Mouse (Mus musculus): ENCODE measurements at regions not wholly inside any gene's neighbourhood (a gene's known extent, or its start where the extent isn't known, plus 50 kb on each side); places are given as distances from the start of the nearest gene placed in this dataset.

DNA sequence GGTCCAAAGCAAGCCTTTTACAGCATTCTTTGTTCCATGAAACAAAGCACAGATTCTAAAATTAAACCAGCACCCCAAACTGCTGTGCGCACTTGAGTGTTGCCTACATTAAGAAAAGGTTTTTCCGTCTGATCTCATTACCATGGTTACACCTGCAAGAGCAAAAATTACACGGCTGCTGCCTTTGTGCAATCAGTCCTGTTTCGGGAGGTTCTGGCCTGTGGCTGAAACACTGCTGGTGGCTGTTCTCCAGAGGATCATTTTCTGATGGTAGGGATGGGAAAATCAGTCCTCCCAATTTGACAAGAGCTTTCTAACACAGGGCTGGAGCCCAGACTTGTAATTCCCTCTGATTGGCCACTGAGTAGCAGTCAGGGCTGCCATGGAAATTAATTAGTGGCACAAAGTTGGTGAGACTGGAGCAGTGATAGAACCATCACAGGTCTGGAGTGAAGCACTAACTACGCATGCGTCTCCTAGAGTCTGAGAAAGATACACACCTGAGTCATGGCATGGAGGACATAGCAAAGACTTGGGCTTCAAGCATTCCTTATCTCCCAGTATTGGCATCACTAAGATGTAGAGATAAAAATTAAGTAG is 114.8 kb upstream of the Fam49a start:
- DNase-seq (ENCODE audit: low read depth, low spot score) = no peak

DNA sequence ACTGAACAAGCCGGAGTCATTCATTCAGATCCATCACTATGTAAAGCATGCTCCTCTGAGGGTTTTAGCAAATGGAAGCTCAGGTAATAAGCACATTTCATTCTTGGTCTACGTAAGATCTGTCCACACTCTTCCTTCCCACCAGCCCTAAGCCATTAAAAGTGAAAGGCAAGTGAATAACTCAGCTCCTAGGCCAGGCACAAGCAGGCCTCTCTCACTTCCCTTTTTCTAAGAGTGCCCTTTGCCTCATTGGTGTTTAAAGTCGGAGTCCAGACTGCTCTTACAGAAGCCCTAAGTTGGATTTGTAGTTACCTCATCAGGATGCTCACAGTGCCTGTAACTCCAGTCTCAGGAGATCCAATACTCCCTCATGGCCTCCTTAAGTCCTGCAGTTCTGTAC is 114.1 kb upstream of the Fam49a start:
- DNase-seq (ENCODE audit: low read depth, low spot score) = no peak

DNA sequence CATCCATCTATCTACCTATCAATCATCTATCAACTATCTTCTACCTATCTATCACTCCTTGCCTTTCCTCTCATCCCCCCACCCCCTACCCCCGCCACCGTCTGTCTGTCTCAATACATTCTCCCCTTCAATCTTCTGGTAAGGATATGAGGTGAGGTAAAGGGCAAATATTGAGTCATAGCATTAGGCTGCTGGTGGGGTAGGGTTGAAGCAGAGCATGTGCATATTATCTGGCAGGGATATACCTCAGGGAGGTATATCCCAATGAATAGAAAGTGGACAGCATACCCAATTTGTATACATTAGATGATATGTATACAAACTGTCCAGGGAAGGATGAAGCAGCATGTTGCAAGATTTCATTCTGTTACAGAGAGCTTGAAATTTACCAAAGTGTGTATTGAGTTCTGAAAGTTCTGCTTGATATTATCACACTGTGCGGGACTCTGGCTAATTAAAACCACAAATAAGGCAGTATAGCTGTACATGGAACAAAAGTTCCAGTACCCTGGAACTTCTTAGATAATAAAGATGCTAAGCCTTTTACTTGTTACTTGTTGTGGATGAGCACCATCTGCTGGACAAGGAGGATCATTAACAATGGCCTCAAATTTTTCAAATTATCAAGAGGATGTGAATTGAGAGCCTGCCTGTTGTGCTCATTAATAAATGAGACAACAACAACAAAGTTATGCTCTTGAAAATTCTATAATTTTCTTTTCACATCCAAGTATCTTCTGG is 113.1 kb upstream of the Fam49a start:
- peak; percentile 47 for DNase-seq (ENCODE audit: low read depth, low spot score)

DNA sequence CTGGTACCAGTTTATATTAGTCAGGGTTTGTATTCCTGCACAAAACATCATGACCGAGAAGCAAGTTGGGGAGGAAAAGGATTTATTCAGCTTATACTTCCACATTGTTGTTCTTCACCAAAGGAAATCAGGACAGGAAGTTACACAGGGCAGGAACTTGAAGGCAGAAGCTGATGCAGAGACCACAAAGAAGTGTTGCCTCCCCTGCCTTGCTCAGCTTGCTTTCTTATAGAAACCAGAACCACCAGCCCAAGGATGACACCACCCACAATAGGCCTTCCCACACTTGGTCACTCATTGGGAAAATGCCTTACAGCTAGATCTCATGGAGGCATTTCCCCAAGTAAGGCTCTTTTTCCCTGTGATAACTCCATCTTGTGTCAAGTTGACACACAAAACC is 97.5 kb upstream of the Fam49a start:
- DNase-seq (ENCODE audit: low read depth, low spot score) = no peak

DNA sequence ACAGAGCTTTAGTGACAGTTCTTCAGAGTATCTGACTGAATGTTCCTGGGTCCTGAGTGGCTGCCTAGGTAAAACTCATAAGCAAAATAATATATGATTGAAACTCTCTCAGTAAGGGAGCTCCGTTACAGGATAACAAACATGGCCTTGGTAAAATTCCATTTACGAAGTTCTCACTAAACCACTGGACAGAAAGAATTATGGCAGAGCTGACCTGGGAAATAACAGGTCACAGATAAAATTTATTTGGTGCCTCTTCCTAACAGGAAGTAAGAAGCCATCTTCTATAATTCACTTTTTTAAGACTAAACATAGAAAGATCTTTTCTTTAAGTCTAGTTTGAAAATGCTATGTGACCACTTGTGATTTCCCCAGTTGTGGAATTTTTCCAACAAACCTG is 91.4 kb upstream of the Fam49a start:
- DNase-seq (ENCODE audit: low read depth, low spot score) = no peak

DNA sequence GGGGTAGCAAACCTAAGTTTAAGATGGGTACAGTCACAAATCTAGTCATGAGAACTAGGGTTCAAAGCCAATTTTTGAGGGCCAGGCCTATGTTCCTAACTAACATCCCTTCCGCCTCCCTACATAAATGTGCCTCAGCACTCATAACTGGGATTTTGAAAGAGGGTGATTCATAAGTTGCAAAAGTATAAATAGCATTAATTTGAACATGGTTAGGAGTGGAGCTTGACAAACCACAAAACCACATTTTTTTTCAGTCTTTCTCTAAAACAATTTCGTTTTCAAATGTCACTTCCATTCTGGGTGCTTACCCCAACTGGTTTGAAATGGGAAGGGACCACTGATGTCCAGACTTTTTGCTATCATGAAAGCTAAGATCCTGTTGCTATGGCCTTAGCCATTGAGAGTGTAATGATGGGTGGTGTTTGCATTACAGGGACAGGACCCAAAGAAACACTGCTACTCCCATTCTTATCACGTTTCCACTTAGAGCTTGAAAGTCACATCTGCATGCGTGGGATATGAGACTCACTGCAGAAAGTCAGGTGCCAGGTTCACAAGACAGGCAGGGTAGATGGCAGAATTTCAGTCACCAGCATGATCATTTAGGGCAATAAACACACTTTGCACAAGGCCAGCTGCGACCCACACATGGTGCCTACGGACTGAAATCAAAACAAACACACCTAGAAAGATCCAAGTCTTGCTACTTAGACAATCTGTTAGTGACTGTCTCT is 89.7 kb upstream of the Fam49a start:
- no peak for DNase-seq (ENCODE audit: low read depth, low spot score)

DNA sequence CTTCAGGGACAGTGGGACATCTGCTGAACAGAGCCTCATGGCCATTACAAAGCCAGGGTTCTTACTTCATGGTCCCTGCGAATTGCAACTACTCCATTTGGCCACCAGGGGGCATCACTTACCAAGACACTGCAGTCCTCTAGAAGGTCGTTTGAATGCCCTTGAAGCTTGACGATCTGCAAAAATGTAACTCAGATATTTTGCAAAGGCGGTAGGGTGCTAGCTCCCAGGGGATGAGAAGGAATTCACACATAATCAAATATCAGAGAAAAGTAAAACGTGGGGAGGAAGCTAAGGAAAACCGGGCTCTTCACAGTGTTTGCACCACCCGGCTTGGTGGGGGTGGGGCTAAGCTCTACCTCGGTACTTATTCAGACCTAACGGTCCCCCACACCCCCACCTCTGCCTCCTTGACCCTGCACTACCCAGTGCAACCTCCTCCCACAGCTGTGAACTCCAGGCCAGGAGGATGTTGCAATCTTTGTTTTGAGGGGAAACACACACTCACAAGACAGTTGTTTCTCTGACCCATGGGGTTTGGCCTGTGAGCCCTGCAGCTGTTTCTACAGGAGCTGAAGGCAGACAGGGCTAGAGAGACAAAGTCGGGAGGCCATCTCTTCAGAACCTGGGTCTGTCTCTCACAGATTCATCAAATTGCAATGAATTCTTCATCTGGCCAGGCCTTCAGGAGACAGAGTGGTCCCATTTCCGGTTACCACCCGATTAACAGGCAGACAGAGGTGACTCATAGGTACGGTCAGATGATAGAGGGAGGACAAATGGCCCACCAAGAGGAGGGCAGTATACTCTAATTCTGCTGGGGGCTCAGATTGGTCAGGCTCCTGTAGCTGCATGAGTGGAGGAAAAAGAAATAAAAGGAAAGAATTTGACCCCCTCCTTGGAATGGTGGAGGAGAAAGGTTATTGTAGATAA is 85.3 kb upstream of the Fam49a start:
- DNase-seq (ENCODE audit: low read depth, low spot score) = peak; percentile 78

DNA sequence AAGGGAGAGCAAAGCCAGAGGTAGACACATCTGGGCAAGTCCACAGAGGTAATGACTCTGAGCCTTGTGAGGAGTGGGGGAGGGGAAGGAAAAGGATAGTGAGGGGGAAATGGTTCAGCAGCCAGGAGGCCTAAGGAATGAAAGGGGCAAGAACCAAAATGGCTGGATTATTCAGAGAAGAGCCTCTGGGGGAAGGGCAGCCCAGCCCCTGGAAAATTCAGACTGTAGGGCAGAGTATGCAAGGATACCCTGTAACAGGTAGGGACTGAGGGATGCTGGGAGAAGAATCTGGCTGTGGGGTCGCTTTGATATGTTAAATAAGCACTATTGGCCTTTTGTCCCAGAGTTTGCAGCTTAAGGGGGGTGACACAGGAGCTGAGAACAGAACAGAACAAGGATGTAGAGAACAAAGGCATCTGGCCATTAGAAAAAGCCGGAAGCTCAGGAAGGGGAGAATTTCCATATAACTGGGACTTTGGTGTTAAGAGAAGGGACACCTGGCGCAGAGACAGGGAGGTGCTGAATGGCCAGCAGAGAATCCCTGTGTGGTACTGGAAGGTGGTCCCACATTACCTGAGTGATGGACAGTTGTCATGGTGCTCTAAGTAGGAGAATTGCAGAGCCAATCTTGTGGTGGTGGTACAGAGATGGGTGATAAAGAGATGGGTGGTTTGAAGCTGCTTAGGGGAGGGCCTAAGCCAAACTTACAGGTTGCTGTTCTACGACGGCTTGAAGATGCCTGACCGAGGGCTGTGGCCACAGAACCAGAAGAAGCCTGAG is 84.5 kb upstream of the Fam49a start:
- DNase-seq (ENCODE audit: low read depth, low spot score) = no peak

DNA sequence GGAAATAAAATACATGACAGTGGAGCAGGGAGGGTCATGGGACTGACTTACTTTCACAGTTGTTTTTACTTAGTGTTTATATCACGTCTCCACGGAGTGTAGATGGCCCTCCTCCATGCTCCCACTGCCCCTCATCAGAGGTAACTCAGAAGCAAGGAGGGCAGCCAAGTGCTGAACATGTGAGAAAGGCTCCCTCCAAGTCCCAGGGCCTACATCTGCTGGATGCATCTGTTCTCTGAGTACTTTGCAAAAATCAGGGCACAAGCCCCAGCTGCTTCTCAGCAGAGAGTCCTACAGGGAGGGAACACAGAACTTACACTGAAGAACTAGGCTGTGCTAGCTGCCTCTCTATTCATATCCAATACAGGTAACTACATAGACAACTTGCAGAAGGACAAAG is 83.5 kb upstream of the Fam49a start:
- DNase-seq (ENCODE audit: low read depth, low spot score) = no peak

DNA sequence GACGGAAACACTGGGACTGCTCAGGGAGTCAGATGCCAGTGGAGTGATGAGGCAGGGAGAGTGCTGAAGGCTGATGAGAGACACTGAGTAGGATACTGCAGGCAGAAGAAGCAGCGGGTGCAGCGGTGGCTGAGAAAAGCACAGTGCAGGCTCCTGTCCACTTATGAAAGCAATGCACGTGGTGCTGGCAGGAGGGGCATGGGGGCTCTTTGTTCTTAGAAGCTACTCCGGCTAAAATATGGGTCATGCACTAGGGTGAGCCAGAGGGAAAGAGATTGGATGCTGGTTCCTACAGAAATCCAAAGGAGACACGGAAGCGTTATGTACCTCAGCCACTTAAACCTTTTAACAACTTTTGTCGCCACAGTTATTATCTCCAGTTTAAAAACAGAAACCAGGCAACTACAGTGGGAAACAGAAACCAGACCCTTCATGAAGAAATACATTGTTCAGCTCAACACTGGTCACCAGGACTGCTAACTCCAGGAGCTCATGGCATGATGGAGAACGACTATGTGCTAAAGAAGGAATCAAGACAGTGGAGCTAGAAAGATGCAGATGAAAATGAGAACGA is 82.6 kb upstream of the Fam49a start:
- DNase-seq (ENCODE audit: low read depth, low spot score) = no peak

DNA sequence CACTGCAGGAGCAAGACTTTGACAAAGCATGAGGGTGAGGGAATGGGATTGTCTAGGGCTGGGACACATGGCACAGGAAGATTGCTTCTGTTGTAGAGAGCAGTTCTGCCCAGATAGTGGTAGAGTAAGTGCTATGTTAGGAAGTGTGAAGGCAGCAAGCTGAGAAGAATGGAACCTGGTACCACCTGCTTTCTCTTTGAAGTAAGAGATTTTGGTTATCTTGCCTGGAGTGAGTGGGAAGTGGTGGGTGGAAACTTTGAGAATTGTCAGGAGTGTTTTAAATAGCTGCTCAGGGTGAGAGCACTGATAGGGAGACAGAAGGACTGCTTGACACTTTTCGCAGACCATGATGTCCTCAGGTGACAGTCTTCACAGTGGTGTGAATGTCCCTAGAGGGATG is 81.0 kb upstream of the Fam49a start:
- no peak for DNase-seq (ENCODE audit: low read depth, low spot score)

DNA sequence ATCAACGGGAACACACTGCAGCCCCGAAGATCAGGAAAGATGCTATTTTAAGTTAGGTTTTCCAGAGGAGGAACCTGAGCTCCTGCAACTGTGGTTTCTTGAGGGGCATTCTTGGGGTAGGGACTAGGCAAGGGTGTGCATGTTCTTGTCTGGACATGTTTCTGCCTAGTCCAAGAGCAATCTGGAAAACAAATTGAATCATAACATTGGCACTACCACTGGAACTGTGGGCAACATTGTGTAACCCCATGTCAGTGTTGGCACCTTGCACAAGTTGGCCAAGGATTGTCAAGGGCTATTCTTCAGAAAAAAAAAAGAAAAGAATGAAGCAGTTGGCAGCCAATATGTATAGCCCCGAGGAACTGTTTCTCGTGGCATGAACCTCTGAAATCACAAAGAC is 80.3 kb upstream of the Fam49a start:
- DNase-seq (ENCODE audit: low read depth, low spot score) = no peak

DNA sequence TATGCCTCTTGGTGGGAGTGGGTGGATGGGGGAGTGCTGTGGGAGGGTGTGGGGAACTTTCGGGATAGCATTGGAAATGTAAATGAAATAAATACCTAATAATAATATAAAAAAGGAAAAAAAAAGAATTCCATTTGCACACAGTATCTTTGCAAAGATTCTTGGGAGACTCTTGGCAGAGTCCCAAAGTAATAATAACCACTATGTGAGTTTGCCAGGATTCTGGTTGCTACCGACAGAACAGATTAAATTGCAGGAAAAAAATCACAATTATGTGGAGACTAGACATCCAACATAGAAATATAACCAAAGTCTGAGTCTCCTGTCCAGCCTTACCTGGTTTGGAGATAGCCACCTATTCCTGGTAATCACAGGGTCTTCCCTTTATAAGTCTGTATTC is 75.6 kb upstream of the Fam49a start:
- no peak for DNase-seq (ENCODE audit: low read depth, low spot score)

DNA sequence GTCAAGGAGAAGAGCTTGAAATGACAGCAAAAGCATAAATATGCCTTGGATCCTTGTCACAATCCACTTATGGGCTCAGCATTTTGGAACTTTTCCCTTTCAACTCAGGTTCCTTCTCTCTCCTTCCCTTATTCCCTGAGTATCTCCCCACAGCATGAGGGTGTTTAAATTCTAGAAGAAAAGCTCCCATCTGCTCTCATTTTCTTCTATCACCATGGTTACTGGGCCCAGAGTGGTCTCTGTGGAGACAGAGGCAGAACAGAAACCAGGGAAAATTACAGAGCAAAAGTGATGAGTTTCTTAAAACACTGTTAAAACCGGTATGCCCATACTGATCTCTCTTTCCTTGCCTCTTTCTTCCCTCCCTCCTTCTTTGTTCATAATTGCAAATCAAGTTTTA is 66.9 kb upstream of the Fam49a start:
- peak; percentile 47 for DNase-seq (ENCODE audit: low read depth, low spot score)

DNA sequence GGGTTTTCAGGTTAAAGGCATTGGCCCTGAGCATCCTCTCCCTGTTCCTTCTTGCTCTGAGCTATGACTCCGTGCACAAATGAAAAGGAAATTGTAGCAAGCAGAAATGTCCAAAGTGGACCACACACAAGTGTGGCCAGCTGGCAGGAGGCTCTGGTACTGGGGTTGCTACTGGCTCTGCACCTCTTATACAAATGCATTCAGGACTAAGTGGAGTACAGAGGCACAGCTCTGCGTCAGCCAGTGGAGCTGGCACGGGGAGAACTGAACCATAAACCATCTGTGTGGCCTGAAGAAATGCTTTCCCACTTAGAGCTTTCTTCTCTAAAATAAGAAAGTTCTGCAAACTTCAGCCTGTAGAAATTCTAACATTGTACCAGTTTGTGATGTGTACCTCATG is 65.3 kb upstream of the Fam49a start:
- no peak for DNase-seq (ENCODE audit: low read depth, low spot score)

DNA sequence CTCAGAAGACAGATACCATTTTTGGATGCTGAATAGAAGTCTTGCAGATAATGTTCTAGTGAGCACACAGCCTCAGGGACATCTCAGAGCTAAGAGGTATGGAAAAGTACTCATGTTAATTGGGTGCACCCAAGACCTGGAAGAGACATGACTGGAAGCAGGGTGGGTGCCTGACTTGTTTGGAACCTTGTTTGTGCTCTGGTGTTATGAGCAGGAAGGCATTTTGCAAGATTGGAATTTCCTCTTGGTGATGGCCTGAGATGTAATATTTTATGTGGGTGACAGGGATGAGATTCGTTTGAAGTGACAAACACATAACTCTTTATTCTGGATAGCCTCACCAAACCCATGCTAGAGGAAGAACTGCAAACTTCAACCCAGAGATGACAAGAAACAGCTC is 53.7 kb upstream of the Fam49a start:
- DNase-seq (ENCODE audit: low read depth, low spot score) = no peak

Measured in brain, embryonic 18.5 days (tissue).